Mouse (Mus musculus): Measurements from ENCODE around the gene Tmc5. TPM values are rescaled to one million over a fixed set of nuclear protein-coding genes. Genes with fewer than 3 reads are reported as not detected.

Tmc5 gene
- polyA plus RNA-seq, 1 experiment from 2014 or later = 0.23 TPM

GRCm38 (mm10) chr7:118723927-118724326 is 126.8 kb downstream of the Tmc5 start:
- Histone ChIP-seq H3K4me2 (replicated peaks) (no peak overlapping the region), H3K4me1 (no peaks in the 10 kb centered on the region), H3K4me3 (no peak overlapping the region), H3K9me3 (no peaks in the 10 kb centered on the region), H3K36me3 (peaks cover 83% of the 10 kb centered on the region), H3K27ac (replicated peaks) (no peak overlapping the region), H3K9ac (replicated peaks) (no peak overlapping the region), H3K27me3 (no peaks in the 10 kb centered on the region)
- ATAC-seq (ENCODE audit: low FRiP score, low read depth) = no peak
- 94% methylated on average over 9 of the region's 9 CpGs for WGBS

Other genes starting within 250 kb of the Tmc5 start
- 5.5 TPM in 2 replicates for gene Syt17, start 149.1 kb upstream of the Tmc5 start, polyA plus RNA-seq (2016; fragmentation: Nextera tagmentation; extraction: Ambion mirVana)
- 2.0 and 2.2 TPM in 2 replicates for gene Itpripl2, start 105.3 kb upstream of the Tmc5 start, polyA plus RNA-seq (2016; fragmentation: Nextera tagmentation; extraction: Ambion mirVana)
- gene Coq7, start 63.9 kb upstream of the Tmc5 start, polyA plus RNA-seq (2016; fragmentation: Nextera tagmentation; extraction: Ambion mirVana) = 86.3 and 91.5 TPM in 2 replicates
- gene Tmc7, start 12.6 kb upstream of the Tmc5 start, polyA plus RNA-seq (2016; fragmentation: Nextera tagmentation; extraction: Ambion mirVana) = 9.1 and 10.4 TPM in 2 replicates
- gene Gde1, start 108.5 kb downstream of the Tmc5 start, polyA plus RNA-seq (2016; fragmentation: Nextera tagmentation; extraction: Ambion mirVana) = 106 and 108 TPM in 2 replicates
- 40.7 and 44.6 TPM in 2 replicates for gene Ccp110, start 115.3 kb downstream of the Tmc5 start, polyA plus RNA-seq (2016; fragmentation: Nextera tagmentation; extraction: Ambion mirVana)
- 89.4 and 95.3 TPM in 2 replicates for gene Vps35l, start 142.9 kb downstream of the Tmc5 start, polyA plus RNA-seq (2016; fragmentation: Nextera tagmentation; extraction: Ambion mirVana)